Mouse (Mus musculus) liver, adult 2 months (tissue): ENCODE data around the gene Tmc4.

ENCODE experiments used
- CTCF ChIP-seq: fragments of 200-500 bp; IDR thresholded peaks from 2 replicates; pipeline ENCODE4 v1.5.1; 2011; ENCODE audit warnings: low read depth, low read length, control low read depth
- POLR2A ChIP-seq: fragments of 200-500 bp; IDR thresholded peaks from 2 replicates; pipeline ENCODE4 v1.6.1; 2011; ENCODE audit warnings: low read length, control low read depth; ENCODE audit not compliant: insufficient read depth; ENCODE audit errors: extremely low read depth

DNA sequence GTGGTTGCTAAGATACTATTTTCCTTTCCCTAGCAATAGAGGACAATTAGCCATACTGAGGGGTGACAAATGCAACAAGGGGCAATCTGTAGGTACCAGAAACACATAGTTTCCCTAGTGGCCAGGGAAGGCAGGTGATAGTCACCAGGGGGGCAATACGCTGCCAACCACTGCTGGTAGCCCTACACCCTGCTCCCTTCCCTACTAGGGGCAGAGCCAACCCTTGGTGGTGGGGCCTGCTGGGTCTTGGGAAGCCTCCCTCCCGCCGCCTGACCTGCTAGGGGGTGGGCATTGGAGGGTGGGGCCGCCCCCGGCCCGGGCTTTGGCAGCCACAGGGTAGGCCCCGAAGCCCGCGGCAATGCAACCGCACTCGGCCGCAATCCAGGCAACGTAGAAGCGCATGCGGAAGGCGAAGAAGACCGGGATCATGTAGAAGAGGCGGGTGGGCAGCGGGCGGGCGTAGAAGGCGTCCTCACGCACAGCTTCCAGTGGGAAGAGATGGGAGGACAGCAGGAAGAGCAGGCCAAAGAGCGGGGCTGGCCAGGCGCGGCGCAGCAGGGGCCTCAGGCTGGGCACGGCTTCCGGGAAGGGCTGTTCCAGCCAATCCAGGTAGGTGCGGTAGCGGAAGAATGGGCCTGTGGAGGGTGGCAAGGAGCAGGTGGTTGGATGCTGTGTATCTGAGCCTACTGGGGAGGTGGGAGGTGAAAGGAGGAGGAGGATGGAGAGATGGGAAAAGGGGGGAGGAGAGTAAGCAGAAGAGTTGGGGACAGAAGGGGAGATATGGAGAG is 8.2 kb upstream of the Tmc4 start:
- TF ChIP-seq POLR2A (no peak), CTCF (no peak)
